Mouse (Mus musculus) gastrocnemius, adult 2 months (tissue): ENCODE measurements around the gene Nr4a3. TPM values are rescaled to one million over a fixed set of nuclear protein-coding genes. Genes with fewer than 3 reads are reported as not detected.
A peak's percentile ranks its signal among the peaks of the same experiment; 100 is the strongest.

Experiments
- DNase-seq: peaks from one replicate; pipeline ENCODE4 v3.0.0; 2022
- H3K27ac ChIP-seq: fragments of 200-600 bp; 2 replicates; pipeline ENCODE4 v1.8.1; 2022; ENCODE audit warnings: mild to moderate bottlenecking
- H3K4me3 ChIP-seq: fragments of 200-600 bp; 2 replicates; pipeline ENCODE4 v1.8.1; 2022; ENCODE audit warnings: mild to moderate bottlenecking, moderate library complexity
- CTCF ChIP-seq: fragments of 200-600 bp; IDR thresholded peaks from 2 replicates; pipeline ENCODE4 v1.8.1; 2022; ENCODE audit warnings: antibody characterized with exemption, mild to moderate bottlenecking, moderate library complexity
- intact Hi-C: fragments of 180-260 bp; cut with DNase I; formaldehyde crosslinking; loops from one replicate; pipeline ENCODE4 v1.15.1; 2025
- total RNA-seq, 2 experiments: library from RNA; stranded (reverse); gene quantifications; 2 replicates each; pipeline ENCODE4 v1.2.3; 2021

Nr4a3 gene
- total RNA-seq, 2 experiments from 2014 or later, result 14.2 to 15.0 TPM

DNA sequence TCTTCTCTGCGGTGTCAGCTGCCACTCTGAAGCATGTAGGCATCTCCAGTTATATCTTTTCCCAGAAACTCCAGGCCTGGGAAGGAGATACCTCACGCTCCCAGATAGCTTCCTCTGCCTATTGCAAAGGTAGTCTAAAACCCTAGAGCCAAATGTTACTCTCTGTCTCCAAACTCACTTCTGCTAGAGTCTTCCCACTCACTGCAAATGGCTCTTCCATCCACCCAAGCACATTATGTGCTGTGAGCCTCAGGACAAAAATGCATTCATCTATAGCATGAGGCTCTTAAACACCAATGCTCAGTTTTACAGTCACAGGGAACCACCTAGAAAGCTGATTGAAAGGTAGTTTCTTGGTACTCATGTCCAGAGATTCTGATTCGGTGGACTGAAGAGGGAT is 48.3 kb downstream of the Nr4a3 start:
- TF ChIP-seq CTCF, result no peak
- intact Hi-C loops, result no loop called here
- Histone ChIP-seq H3K4me3 (no peak overlapping the region), H3K27ac (no peak overlapping the region)
- DNase-seq, result no peak

DNA sequence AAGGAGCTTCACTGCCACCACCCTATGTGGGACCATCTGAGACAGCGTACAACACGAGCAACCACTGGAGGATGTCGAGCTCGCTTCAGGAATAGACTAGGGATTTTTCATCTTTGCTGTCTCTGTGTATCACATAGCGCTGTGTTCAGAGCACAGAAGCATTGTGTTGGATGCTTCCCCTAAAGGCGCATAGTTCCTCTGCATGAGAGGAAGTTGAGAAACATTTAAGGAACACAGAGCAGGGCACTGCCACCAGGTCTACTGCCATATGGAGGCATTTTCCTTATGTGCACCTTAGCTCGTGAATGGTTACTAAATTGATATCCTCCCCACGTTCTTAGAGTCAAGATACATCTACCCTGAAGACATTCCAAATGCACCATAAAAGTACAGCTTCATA is 55.3 kb downstream of the Nr4a3 start:
- no peak for TF ChIP-seq CTCF
- no peak overlapping the region for H3K27ac ChIP-seq
- H3K4me3 ChIP-seq, result no peak overlapping the region
- intact Hi-C loops, result no loop called here
- DNase-seq, result no peak

GRCm38 (mm10) chr4:48101981-48102380 is 57.0 kb downstream of the Nr4a3 start:
- no peak overlapping the region for H3K4me3 ChIP-seq
- intact Hi-C loops, result no loop called here
- TF ChIP-seq CTCF, result no peak
- H3K27ac ChIP-seq, result no peak overlapping the region
- DNase-seq, result no peak

GRCm38 (mm10) chr4:48105387-48105786 is 60.4 kb downstream of the Nr4a3 start:
- DNase-seq, result no peak
- intact Hi-C loops, result no loop called here
- TF ChIP-seq CTCF, result no peak

DNA sequence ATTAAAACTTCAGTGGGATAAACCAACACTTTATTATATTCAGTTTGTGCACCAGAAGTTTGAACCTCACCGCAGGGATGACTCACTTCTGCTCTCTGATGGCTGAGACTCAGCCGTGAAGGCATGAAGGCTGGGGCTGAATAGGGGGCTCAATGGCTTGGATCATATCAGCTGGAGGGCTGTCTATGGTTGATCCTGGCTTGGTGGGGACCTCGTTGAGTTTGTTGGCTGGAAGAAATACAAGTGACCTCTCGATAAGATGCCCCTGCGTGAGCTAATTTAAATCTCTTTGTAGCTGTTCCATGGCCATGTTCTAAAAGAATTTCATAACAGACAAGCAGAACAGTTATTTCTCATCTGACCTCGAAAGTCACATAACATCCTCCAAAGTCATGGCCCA is 62.1 kb downstream of the Nr4a3 start:
- intact Hi-C loops, result no loop called here
- no peak for DNase-seq
- no peak overlapping the region for H3K27ac ChIP-seq
- no peak for TF ChIP-seq CTCF
- H3K4me3 ChIP-seq, result no peak overlapping the region

More at GRCm38 (mm10) chr4:48105387-48105786, 60.4 kb downstream of the Nr4a3 start:
- no peak overlapping the region for H3K4me3 ChIP-seq
- H3K27ac ChIP-seq, result no peak overlapping the region

DNA sequence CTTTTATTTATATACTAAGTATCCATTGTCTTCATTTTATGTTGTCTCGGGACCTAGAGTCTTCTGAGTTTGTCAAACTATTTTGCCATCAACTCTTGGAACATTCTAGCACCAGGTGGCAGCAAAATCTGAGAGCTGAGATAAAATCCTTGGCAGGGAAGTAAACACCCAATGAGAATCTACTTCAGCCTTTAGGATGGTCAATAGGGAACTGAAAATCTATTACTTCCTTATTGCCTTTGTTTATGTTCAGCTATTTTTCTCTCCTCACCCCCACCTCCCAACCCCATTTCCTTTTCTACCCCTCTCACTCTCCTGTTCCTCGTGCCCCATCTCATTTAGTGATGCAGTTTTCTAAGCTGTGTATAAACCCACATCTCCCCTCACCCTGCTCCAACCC is 63.6 kb downstream of the Nr4a3 start:
- H3K4me3 ChIP-seq, result no peak overlapping the region
- intact Hi-C loops, result no loop called here
- H3K27ac ChIP-seq, result no peak overlapping the region
- DNase-seq, result no peak
- TF ChIP-seq CTCF, result peak; percentile 3; the same call in 1 of the 2 replicates

- intact Hi-C loops, result no loop called here
- no peak overlapping the region for H3K4me3 ChIP-seq
- DNase-seq, result no peak
- no peak overlapping the region for H3K27ac ChIP-seq
- no peak for TF ChIP-seq CTCF
Observed at GRCm38 (mm10) chr4:48110331-48110730, 65.4 kb downstream of the Nr4a3 start.

GRCm38 (mm10) chr4:48116191-48116590 is 71.2 kb downstream of the Nr4a3 start:
- intact Hi-C loops, result no loop called here
- peak; percentile 17 for DNase-seq
- TF ChIP-seq CTCF, result peak; percentile 48
- H3K27ac ChIP-seq, result no peak overlapping the region
- H3K4me3 ChIP-seq, result no peak overlapping the region

- Histone ChIP-seq H3K27ac (peak overlapping the region; percentile 94; the same call in 1 of the 2 replicates), H3K4me3 (peak overlapping the region; percentile 85)
- DNase-seq, result no peak
- TF ChIP-seq CTCF, result no peak
- intact Hi-C loops, result loop anchor here (10.0 kb wide), 2 partner anchors 540 to 690 kb away; no protein-coding TSS in a partner anchor
Observed at GRCm38 (mm10) chr4:48124416-48124772, 79.4 kb downstream of the Nr4a3 start.

DNA sequence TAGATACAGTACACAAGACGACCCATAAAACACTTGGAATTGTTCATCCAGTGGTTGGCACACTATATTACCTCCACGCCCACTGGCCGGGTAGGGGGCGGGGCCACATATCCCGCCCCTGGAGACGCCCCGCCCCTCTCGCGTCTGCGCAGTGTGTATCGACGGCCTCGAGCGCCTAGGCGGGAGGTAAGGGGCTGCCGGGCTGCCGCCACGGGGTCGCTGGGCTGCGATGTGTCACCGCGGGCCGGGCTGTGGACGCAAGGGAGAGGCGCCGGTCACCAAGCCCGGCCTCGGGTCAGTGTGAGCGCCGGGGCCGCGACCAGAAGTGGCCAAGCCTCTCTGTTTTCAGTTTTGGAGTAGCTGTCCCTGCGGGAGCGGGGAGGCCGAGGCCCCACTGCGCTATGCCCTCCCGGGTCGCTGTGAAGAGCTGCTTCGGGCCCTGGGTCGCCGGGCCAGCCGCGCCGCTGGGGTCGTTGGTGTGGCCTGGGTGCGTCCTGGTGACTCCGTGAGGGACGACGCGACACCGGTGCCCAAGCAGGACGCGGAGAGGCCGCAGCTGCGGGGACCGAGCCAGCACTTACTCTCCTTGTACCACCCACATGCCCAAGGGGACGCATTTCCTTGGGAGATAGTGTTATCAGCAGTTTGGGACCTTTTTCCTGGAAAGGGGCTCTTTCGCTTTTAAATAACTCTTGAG is 80.0 kb downstream of the Nr4a3 start, which contains the start of gene Stx17:
Stx17 (plus strand) TSS at position 143 of the 697 bp plus-strand sequence.
- intact Hi-C loops, result loop anchor here (5.0 to 10.0 kb wide), 3 partner anchors 78 to 690 kb away; partner anchors contain the start of gene Nr4a3
- Histone ChIP-seq H3K27ac (peak within 1 kb of the TSS; percentile 94), H3K4me3 (peak within 1 kb of the TSS; percentile 85)
- no peak for TF ChIP-seq CTCF
- DNase-seq, result peak; percentile 89

DNA sequence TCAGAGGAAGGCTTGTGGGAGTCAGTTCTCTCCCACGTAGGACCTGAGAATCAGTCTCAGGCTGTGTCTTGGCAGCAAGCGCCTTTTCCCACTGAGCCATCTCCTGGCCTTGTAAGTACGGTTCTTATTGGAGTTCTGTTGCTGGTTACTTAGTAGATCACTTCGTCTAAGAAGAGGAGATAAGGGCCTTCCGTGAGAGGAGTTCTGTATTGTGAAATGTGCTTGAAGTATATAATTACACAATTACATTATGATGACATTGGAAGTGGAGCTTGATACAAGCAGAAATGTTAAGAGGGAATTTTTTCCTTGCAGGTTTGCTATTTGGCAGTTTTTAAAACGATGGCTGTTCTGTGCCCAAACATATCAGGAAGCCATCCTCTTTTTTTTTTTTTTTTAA is 85.4 kb downstream of the Nr4a3 start:
- intact Hi-C loops, result no loop called here
- TF ChIP-seq CTCF, result no peak
- Histone ChIP-seq H3K27ac (no peak overlapping the region), H3K4me3 (no peak overlapping the region)
- no peak for DNase-seq

- no peak for DNase-seq
- Histone ChIP-seq H3K27ac (no peak overlapping the region), H3K4me3 (no peak overlapping the region)
- intact Hi-C loops, result no loop called here
- no peak for TF ChIP-seq CTCF
Observed at GRCm38 (mm10) chr4:48131606-48132005, 86.7 kb downstream of the Nr4a3 start.

DNA sequence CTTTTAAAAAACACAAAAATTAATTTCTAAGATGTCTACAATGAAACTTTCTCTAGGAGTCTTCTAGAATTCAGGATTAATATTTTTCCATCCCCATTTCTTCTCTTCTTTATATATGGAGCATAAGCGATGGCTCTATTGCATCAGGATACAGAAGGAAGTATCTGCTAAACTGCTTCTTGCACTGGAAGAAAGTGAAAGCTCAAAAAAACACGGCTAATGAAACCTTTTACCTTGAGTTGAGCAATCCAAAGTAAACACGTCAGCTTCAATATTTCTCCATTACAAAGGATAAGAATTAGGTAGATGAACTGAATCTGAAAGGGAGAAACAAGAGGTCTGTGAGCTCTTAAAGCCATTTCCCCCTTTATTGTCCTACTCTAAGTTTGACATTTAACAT is 87.8 kb downstream of the Nr4a3 start:
- no peak overlapping the region for H3K4me3 ChIP-seq

More for the DNA sequence above, 87.8 kb downstream of the Nr4a3 start:
- no peak overlapping the region for H3K27ac ChIP-seq
- intact Hi-C loops, result no loop called here
- no peak for DNase-seq
- TF ChIP-seq CTCF, result no peak

Other genes with a start within 250 kb of the Nr4a3 start
- gene Stx17, start 79.8 kb downstream of the Nr4a3 start, total RNA-seq, result 10 to 100 TPM; 24.6 to 27.7 TPM
- 10 to 100 TPM; 29.8 to 31.9 TPM for gene Erp44, start 234.4 kb downstream of the Nr4a3 start, total RNA-seq
- 1 to 10 TPM; 2.5 to 2.8 TPM for gene Invs, start 234.6 kb downstream of the Nr4a3 start, total RNA-seq